Mouse (Mus musculus) heart, postnatal 10 days (tissue): ENCODE measurements around the gene Gm1043. TPM values are rescaled to one million over a fixed set of nuclear protein-coding genes. Genes with fewer than 3 reads are reported as not detected.

ENCODE experiments used
- DNase-seq, 2 experiments: peaks; one replicate each; pipeline ENCODE4 v3.0.0; 2021
- intact Hi-C: fragments of 180-260 bp; cut with DNase I; formaldehyde crosslinking; loops from one replicate; pipeline ENCODE4 v1.15.1; 2025
- total RNA-seq, 2 experiments: library from RNA; stranded (reverse); gene quantifications; 2 replicates each; pipeline ENCODE4 v1.2.3; 2021

Gene Gm1043
- total RNA-seq, 2 experiments from 2014 or later = not detected

GRCm38 (mm10) chr5:37066703-37067568 lies 18.2 kb upstream of the Gm1043 start:
- no peak for DNase-seq
- intact Hi-C loops = no loop called here

- DNase-seq = no peak
- intact Hi-C loops = no loop called here
Observed at GRCm38 (mm10) chr5:37073660-37074059, 11.5 kb upstream of the Gm1043 start.

GRCm38 (mm10) chr5:37076692-37077329 lies 8.4 kb upstream of the Gm1043 start:
- no peak for DNase-seq
- intact Hi-C loops = no loop called here

- intact Hi-C loops = no loop called here
- DNase-seq = no peak
Observed at GRCm38 (mm10) chr5:37077330-37077698, 7.9 kb upstream of the Gm1043 start.

- no peak for DNase-seq
- intact Hi-C loops = no loop called here
Observed at GRCm38 (mm10) chr5:37079484-37079883, 5.7 kb upstream of the Gm1043 start.

GRCm38 (mm10) chr5:37080601-37081000 lies 4.6 kb upstream of the Gm1043 start:
- intact Hi-C loops = no loop called here
- DNase-seq = no peak

GRCm38 (mm10) chr5:37082420-37082819 lies 2.8 kb upstream of the Gm1043 start:
- peak; percentile 21 to 37 for DNase-seq
- intact Hi-C loops = no loop called here

GRCm38 (mm10) chr5:37083209-37083770 lies 1.9 kb upstream of the Gm1043 start:
- DNase-seq = no peak
- intact Hi-C loops = no loop called here

- intact Hi-C loops = no loop called here
- DNase-seq = no peak
Observed at GRCm38 (mm10) chr5:37083850-37084249, 1.3 kb upstream of the Gm1043 start.

- intact Hi-C loops = no loop called here
- no peak for DNase-seq
Observed at GRCm38 (mm10) chr5:37085918-37086317, 748 bp downstream of the Gm1043 start.

- DNase-seq = no peak
- intact Hi-C loops = no loop called here
Observed at GRCm38 (mm10) chr5:37087786-37088185, 2.6 kb downstream of the Gm1043 start.

GRCm38 (mm10) chr5:37088342-37089108 lies 3.4 kb downstream of the Gm1043 start:
- intact Hi-C loops = no loop called here

GRCm38 (mm10) chr5:37091171-37091628 lies 6.0 kb downstream of the Gm1043 start:
- intact Hi-C loops = no loop called here
- no peak for DNase-seq

More at GRCm38 (mm10) chr5:37088342-37089108, 3.4 kb downstream of the Gm1043 start:
- DNase-seq = no peak

- intact Hi-C loops = no loop called here
- no peak for DNase-seq
Observed at GRCm38 (mm10) chr5:37094941-37095340, 9.8 kb downstream of the Gm1043 start.

GRCm38 (mm10) chr5:37097591-37097990 lies 12.4 kb downstream of the Gm1043 start:
- intact Hi-C loops = no loop called here
- no peak for DNase-seq

- intact Hi-C loops = no loop called here
- no peak for DNase-seq
Observed at GRCm38 (mm10) chr5:37100813-37101212, 15.6 kb downstream of the Gm1043 start.

GRCm38 (mm10) chr5:37101631-37102030 lies 16.5 kb downstream of the Gm1043 start:
- DNase-seq = no peak
- intact Hi-C loops = no loop called here

- DNase-seq = no peak
- intact Hi-C loops = no loop called here
Observed at GRCm38 (mm10) chr5:37102056-37102455, 16.9 kb downstream of the Gm1043 start.

GRCm38 (mm10) chr5:37105531-37106456 lies 20.6 kb downstream of the Gm1043 start:
- no peak for DNase-seq

GRCm38 (mm10) chr5:37107111-37107510 lies 21.9 kb downstream of the Gm1043 start:
- DNase-seq = no peak
- intact Hi-C loops = loop anchor here (5.0 kb wide), 1 partner anchor 160 kb away; no protein-coding TSS in a partner anchor

More at GRCm38 (mm10) chr5:37105531-37106456, 20.6 kb downstream of the Gm1043 start:
- intact Hi-C loops = loop anchor here (5.0 kb wide), 1 partner anchor 158 kb away; no protein-coding TSS in a partner anchor
